Comparison of ENCODE assay signal across 8 mouse cellular contexts in the genomic region with DNA sequence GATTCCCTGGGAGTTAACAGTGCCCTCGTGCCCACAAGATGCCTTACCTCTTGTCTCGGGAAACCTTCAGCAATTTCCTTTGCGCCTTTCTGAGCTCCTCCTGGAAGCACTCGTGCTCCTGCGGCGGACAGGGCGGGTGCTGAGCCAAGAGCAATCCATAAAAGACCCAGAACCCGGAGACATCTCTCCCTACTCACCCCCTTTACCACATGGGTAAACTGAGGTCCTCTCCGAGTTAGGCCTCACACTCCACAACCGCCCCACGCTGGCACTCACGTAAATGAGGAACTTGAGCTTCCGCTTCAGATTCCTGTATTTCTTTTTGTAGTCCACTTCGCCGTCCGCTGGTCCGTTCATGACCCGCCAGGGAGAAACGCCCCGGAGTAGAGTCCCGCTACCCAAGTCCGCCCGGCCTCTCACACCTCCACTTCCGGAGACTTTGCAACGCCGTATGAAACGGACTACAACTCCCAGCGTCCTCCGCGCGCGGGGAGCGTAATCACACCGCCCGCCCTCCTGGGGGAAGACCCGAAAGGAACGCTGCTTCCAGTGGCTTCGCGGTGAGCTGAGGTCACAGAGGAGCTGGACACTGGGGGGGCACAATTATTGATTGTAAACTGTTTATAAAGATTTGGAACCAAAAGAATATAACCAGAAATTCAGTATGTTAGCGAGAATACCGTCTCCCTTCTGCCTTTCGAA. TPM values are rescaled to one million over a fixed set of nuclear protein-coding genes. Genes with fewer than 3 reads are reported as not detected.
A peak's percentile ranks its signal among the peaks of the same experiment; 100 is the strongest.
DNase-seq lines count a peak whose midpoint lies in the region; ATAC-seq lines count a peak whose summit lies in the region.

TSS of gene Hirip3 (plus strand) at position 544 of the 702 bp plus-strand sequence.

- peak within 1 kb of the TSS; percentile 87 for H3K9ac ChIP-seq in forebrain, embryonic 11.5 days (ENCODE audit: low read length)
- H3K9ac ChIP-seq in heart, embryonic 16.5 days (ENCODE audit: low read length): peak within 1 kb of the TSS; percentile 81
- peak within 1 kb of the TSS; percentile 75 for H3K9ac ChIP-seq in liver, embryonic 15.5 days
- peak within 1 kb of the TSS; percentile 54 for H3K9ac ChIP-seq in neural tube, embryonic 12.5 days

- peak within 1 kb of the TSS; percentile 72 for H3K4me2 ChIP-seq in forebrain, embryonic 11.5 days (ENCODE audit: low read depth, low read length, severe bottlenecking)
- H3K4me2 ChIP-seq in heart, embryonic 16.5 days (ENCODE audit: low read depth, low read length): peak within 1 kb of the TSS; percentile 92
- peak within 1 kb of the TSS; percentile 97 for H3K4me2 ChIP-seq in liver, embryonic 15.5 days
- H3K4me2 ChIP-seq in neural tube, embryonic 12.5 days (replicated peaks): peak within 1 kb of the TSS; percentile 79

- H3K9me3 ChIP-seq in forebrain, embryonic 11.5 days (ENCODE audit: control insufficient read depth, low read length): no peaks in the 10 kb centered on the region
- H3K9me3 ChIP-seq in heart, embryonic 16.5 days (replicated peaks; ENCODE audit: control insufficient read depth, low read length): no peaks in the 10 kb centered on the region
- no peaks in the 10 kb centered on the region for H3K9me3 ChIP-seq in liver, embryonic 15.5 days (replicated peaks)
- no peaks in the 10 kb centered on the region for H3K9me3 ChIP-seq in neural tube, embryonic 12.5 days

- peak within 1 kb of the TSS; percentile 64 for H3K4me3 ChIP-seq in forebrain, embryonic 11.5 days (ENCODE audit: low read depth, low read length)
- peak within 1 kb of the TSS; percentile 76 for H3K4me3 ChIP-seq in heart, embryonic 16.5 days (ENCODE audit: low read length)
- peak within 1 kb of the TSS; percentile 74 for H3K4me3 ChIP-seq in liver, embryonic 15.5 days (replicated peaks)
- peak within 1 kb of the TSS; percentile 62 for H3K4me3 ChIP-seq in neural tube, embryonic 12.5 days

- peak within 1 kb of the TSS; percentile 84 for H3K27ac ChIP-seq in forebrain, embryonic 11.5 days (ENCODE audit: low read depth, low read length)
- peak within 1 kb of the TSS; percentile 88 for H3K27ac ChIP-seq in heart, embryonic 16.5 days (ENCODE audit: low read length)
- H3K27ac ChIP-seq in liver, embryonic 15.5 days (replicated peaks): peak within 1 kb of the TSS; percentile 81
- H3K27ac ChIP-seq in neural tube, embryonic 12.5 days: peak within 1 kb of the TSS; percentile 13; the same call in 1 of the 2 replicates

- no peaks in the 10 kb centered on the region for H3K27me3 ChIP-seq in forebrain, embryonic 11.5 days (ENCODE audit: control insufficient read depth, insufficient read depth, low read length)
- no peaks in the 10 kb centered on the region for H3K27me3 ChIP-seq in heart, embryonic 16.5 days (ENCODE audit: control insufficient read depth, insufficient read depth, low read length)
- no peaks in the 10 kb centered on the region for H3K27me3 ChIP-seq in liver, embryonic 15.5 days
- no peaks in the 10 kb centered on the region for H3K27me3 ChIP-seq in neural tube, embryonic 12.5 days (replicated peaks)

- peaks cover 20% of the 10 kb centered on the region for H3K4me1 ChIP-seq in forebrain, embryonic 11.5 days (replicated peaks; ENCODE audit: control insufficient read depth, insufficient read depth, low read length)
- H3K4me1 ChIP-seq in heart, embryonic 16.5 days (ENCODE audit: control insufficient read depth, insufficient read depth, low read length): peaks cover 20% of the 10 kb centered on the region
- peaks cover 44% of the 10 kb centered on the region for H3K4me1 ChIP-seq in liver, embryonic 15.5 days (replicated peaks)
- peaks cover 27% of the 10 kb centered on the region for H3K4me1 ChIP-seq in neural tube, embryonic 12.5 days

- WGBS in forebrain, embryonic 11.5 days: 5% methylated on average over 42 of the region's 42 CpGs
- WGBS in heart, embryonic 16.5 days: under 1% methylated on average over 42 of the region's 42 CpGs
- WGBS in liver, embryonic 15.5 days (ENCODE audit: insufficient replicate concordance): under 1% methylated on average over 42 of the region's 42 CpGs
- WGBS in neural tube, embryonic 12.5 days: 3% methylated on average over 42 of the region's 42 CpGs

- peak; percentile 80 to 90 for DNase-seq in CD8-positive naive resting alpha-beta T cell, adult 2 months (ENCODE audit: low read depth in 2 of 2, low spot score in 2 of 2)
- DNase-seq in c-Kit-positive CD71-negative TER-119-negative erythroid progenitor cells, embryonic 14.5 days (ENCODE audit: low read depth): peak; percentile 89
- DNase-seq in forebrain, embryonic 11.5 days (ENCODE audit: low spot score): peak; percentile 97
- DNase-seq in kidney, postnatal 36 days: peak; percentile 97 to 99
- DNase-seq in telencephalon, adult 2 months (ENCODE audit: low read depth, low spot score): peak; percentile 91

- H3K36me3 ChIP-seq in forebrain, embryonic 11.5 days (ENCODE audit: control insufficient read depth, insufficient read depth, low read length): peaks cover 18% of the 10 kb centered on the region; the same call in 1 of the 2 replicates
- peaks cover 43% of the 10 kb centered on the region for H3K36me3 ChIP-seq in heart, embryonic 16.5 days (ENCODE audit: control insufficient read depth, insufficient read depth)
- peaks cover 64% of the 10 kb centered on the region for H3K36me3 ChIP-seq in liver, embryonic 15.5 days (replicated peaks)
- peaks cover 62% of the 10 kb centered on the region for H3K36me3 ChIP-seq in neural tube, embryonic 12.5 days

- ATAC-seq in forebrain, embryonic 11.5 days (replicated peaks; ENCODE audit: low FRiP score): peak; percentile 89
- ATAC-seq in heart, embryonic 16.5 days (replicated peaks; ENCODE audit: extremely low read depth, insufficient read depth, low FRiP score): peak; percentile 93
- ATAC-seq in liver, embryonic 15.5 days (ENCODE audit: insufficient read depth): peak; percentile 94
- ATAC-seq in neural tube, embryonic 12.5 days (ENCODE audit: low FRiP score, low read depth): peak; percentile 92

RNA-seq across cellular contexts. Expression of gene Hirip3, which starts in this region (rescaled TPM):
- 29.9 and 38.8 TPM in 2 replicates for polyA plus RNA-seq in forebrain, embryonic 11.5 days (2014; fragmentation: Nextera tagmentation; extraction: Ambion mirVana)
- 19.8 and 22.2 TPM in 2 replicates for polyA plus RNA-seq in heart, embryonic 16.5 days (2015; fragmentation: Nextera tagmentation; extraction: Ambion mirVana)
- 8.6 and 13.6 TPM in 2 replicates for polyA plus RNA-seq in liver, embryonic 15.5 days (2015; fragmentation: Nextera tagmentation; extraction: Ambion mirVana)
- 29.1 and 33.5 TPM in 2 replicates for polyA plus RNA-seq in neural tube, embryonic 12.5 days (2016; fragmentation: Nextera tagmentation; extraction: Ambion mirVana)

Comparison
In these comparisons a context has a peak if more than half of its experiments do, and no peak if none do; other contexts are left out.
1. Peak in every context shown above with its lines: DNase-seq, ATAC-seq, H3K4me3 ChIP-seq and H3K27ac ChIP-seq.
2. H3K27ac ChIP-seq: peak in every context shown above with its lines; median percentile 88 in heart, embryonic 16.5 days; 84 in forebrain, embryonic 11.5 days; 81 in liver, embryonic 15.5 days; 13 in neural tube, embryonic 12.5 days.